Mouse (Mus musculus) liver, embryonic 14.5 days (tissue): Measurements from ENCODE around the gene Scmh1. TPM values are rescaled to one million over a fixed set of nuclear protein-coding genes. Genes with fewer than 3 reads are reported as not detected.

ENCODE experiments used
- ATAC-seq: fragments of 200-750 bp; cut with Nextera tagmentation; 2 replicates; pipeline ENCODE4 v1.8.0; 2017; ENCODE audit warnings: moderate number of reproducible peaks, mild to moderate bottlenecking, moderate library complexity; ENCODE audit not compliant: insufficient read depth
- DNase-seq, 3 experiments: peaks; one replicate each; pipeline ENCODE4 v3.0.0-alpha.2; 2012 to 2013; ENCODE audit warnings: low read depth in 3 of 3, low spot score in 3 of 3
- H3K27ac ChIP-seq: fragments of 300-500 bp; sonication (generic); 2 replicates; pipeline ENCODE4 v1.5.1; 2014; ENCODE audit warnings: moderate library complexity, mild to moderate bottlenecking, control low read depth, inconsistent platforms
- H3K27me3 ChIP-seq: fragments of 300-500 bp; sonication (generic); 2 replicates; pipeline ENCODE4 v1.6.1; 2014; ENCODE audit warnings: mild to moderate bottlenecking, low read length, moderate library complexity; ENCODE audit not compliant: control insufficient read depth, insufficient read depth
- H3K36me3 ChIP-seq: fragments of 300-500 bp; sonication (generic); replicated peaks from 2 replicates; pipeline ENCODE4 v1.6.1; 2014; ENCODE audit warnings: low read depth; ENCODE audit not compliant: control insufficient read depth, insufficient read depth
- H3K4me1 ChIP-seq, 2 experiments: fragments of 200-500 bp in 1 of 2; fragments of 300-500 bp in 1 of 2; sonication (generic) in 1 of 2; replicated peaks; 2 replicates each; pipeline ENCODE4 v1.6.1; 2012 to 2014; ENCODE audit warnings: antibody characterized with exemption in 1 of 2, inconsistent platforms in 1 of 2, low read length in 1 of 2; ENCODE audit not compliant: control insufficient read depth in 2 of 2, insufficient read depth in 2 of 2
- H3K4me2 ChIP-seq: fragments of 300-500 bp; sonication (generic); 2 replicates; pipeline ENCODE4 v1.6.1; 2014; ENCODE audit warnings: low read depth, mild to moderate bottlenecking, control low read depth, moderate library complexity
- H3K4me3 ChIP-seq, 2 experiments: fragments of 200-500 bp in 1 of 2; fragments of 300-500 bp in 1 of 2; sonication (generic) in 1 of 2; 2 replicates each; pipeline ENCODE4 v1.5.1; 2012 to 2014; ENCODE audit warnings: low read depth in 2 of 2, low read length in 2 of 2, mild to moderate bottlenecking in 2 of 2, control low read depth in 1 of 2, inconsistent platforms in 1 of 2, moderate library complexity in 1 of 2; ENCODE audit not compliant: insufficient read depth in 1 of 2
- H3K9ac ChIP-seq: fragments of 300-500 bp; sonication (generic); replicated peaks from 2 replicates; pipeline ENCODE4 v1.6.1; 2014; ENCODE audit warnings: mild to moderate bottlenecking, control low read depth, moderate library complexity
- H3K9me3 ChIP-seq: fragments of 300-500 bp; sonication (generic); 2 replicates; pipeline ENCODE4 v1.6.1; 2016; ENCODE audit warnings: low read length, mixed read lengths; ENCODE audit not compliant: control insufficient read depth
- CTCF ChIP-seq: IDR thresholded peaks from 2 replicates; pipeline ENCODE4 v1.5.1; 2016; ENCODE audit warnings: antibody characterized with exemption, low read depth, control low read depth
- EP300 ChIP-seq: IDR thresholded peaks from 2 replicates; pipeline ENCODE4 v1.6.1; 2016; ENCODE audit warnings: antibody characterized with exemption, low read depth
- WGBS: fragments of 180-500 bp; shearing (Covaris S2); extraction: QIAGEN DNeasy Blood & Tissue Kit; methylation state at CpG from one replicate; pipeline ENCODE4 v1.1.7; 2014; ENCODE audit not compliant: insufficient replicate concordance; 5-methylcytosine and 5-hydroxymethylcytosine counted together
- polyA plus RNA-seq, 2 experiments: library from polyadenylated mRNA; depleted of rRNA in 1 of 2; stranded (reverse) in 1 of 2; unstranded in 1 of 2; fragments of >200 nt; fragmentation: Nextera tagmentation in 1 of 2; extraction: Ambion mirVana in 1 of 2; gene quantifications; 2 replicates each; pipeline versions ENCODE4 v1.2.1 to v1.2.3; 2012 to 2014

The Scmh1 gene
- polyA plus RNA-seq, 2 experiments: 11.0 to 12.3 TPM

DNA sequence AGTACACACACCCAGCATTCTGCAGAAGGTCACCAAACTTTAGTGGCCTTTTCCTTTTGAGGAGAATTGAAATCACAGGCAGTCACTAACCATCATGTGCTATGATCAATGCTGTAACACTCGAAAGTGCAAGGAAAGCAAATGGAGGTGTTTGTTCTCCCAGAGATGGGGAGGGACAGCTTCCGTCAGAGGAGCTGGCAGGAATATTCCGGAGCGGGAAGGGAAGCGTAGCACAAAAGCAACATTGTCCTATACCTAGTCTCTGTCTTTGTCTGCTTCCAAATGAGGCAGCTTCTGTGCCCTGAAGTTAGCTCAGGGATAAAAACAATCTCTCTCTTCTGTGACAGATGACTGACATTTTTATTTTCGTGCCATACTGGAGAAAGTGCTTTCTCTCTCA, 15.5 kb upstream of the Scmh1 start:
- Histone ChIP-seq H3K36me3 (no peaks in the 10 kb centered on the region), H3K9ac (no peak overlapping the region), H3K4me2 (no peak overlapping the region), H3K9me3 (no peaks in the 10 kb centered on the region), H3K27ac (no peak overlapping the region), H3K27me3 (no peaks in the 10 kb centered on the region), H3K4me1 (peaks cover 8 to 11% of the 10 kb centered on the region in 2 experiments; a peak in 3 of 4 replicates), H3K4me3 (no peak overlapping the region)
- TF ChIP-seq CTCF (no peak), EP300 (no peak)
- ATAC-seq: no peak
- 67% methylated on average over 6 of the region's 6 CpGs for WGBS
- DNase-seq: no peak

DNA sequence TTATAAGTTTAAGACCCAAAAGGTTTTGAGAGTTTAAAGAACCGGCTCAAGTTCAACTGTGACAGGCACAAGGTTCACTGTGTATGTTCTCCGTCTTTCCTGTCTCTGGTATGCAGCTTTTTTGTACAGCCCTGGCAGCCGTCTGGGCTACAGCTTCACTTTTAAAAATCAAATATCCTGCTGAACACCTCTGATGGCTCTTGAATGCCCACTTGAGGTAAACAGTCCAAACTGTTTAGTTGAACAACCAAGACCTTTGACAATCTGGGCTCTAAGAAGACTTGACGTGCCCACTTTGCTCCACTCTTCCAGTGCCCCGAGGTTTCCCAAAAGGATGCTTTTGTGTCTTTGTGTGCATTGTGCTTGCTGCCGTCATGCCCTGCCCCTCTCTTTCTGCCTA, 13.5 kb upstream of the Scmh1 start:
- Histone ChIP-seq H3K4me2 (no peak overlapping the region), H3K9me3 (no peaks in the 10 kb centered on the region), H3K4me3 (no peak overlapping the region), H3K9ac (no peak overlapping the region), H3K36me3 (no peaks in the 10 kb centered on the region), H3K4me1 (peaks cover 8 to 11% of the 10 kb centered on the region in 2 experiments; a peak in 3 of 4 replicates), H3K27ac (no peak overlapping the region), H3K27me3 (no peaks in the 10 kb centered on the region; the same call in 1 of the 2 replicates)
- DNase-seq: no peak
- TF ChIP-seq EP300 (no peak), CTCF (no peak)
- ATAC-seq: no peak
- 66% methylated on average over 6 of the region's 6 CpGs for WGBS

DNA sequence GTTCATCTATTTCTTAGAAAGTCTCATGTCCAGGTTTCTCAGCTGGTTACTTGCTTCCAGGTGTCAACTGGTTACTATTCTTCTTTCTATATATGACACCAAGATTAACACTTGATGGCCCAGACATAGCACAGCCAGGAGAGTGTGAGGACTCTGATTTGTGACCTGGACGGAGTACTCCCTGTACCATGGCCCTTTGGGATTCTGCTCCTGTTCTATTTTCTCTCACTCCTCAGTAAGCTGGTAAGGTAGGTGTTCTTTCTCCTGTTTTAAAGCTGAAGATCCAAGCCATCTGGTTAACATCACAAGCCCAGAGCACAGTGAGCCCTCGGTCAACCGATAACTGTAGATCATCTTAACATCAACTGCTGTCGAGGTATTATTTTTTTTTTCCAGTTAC, 12.7 kb upstream of the Scmh1 start:
- no peak overlapping the region for H3K4me3 ChIP-seq
- H3K27ac ChIP-seq: no peak overlapping the region
- H3K36me3 ChIP-seq: no peaks in the 10 kb centered on the region
- no peak overlapping the region for H3K4me2 ChIP-seq
- no peak for ATAC-seq
- no peak overlapping the region for H3K9ac ChIP-seq
- no peak for DNase-seq
- 68% methylated on average over 4 of the region's 4 CpGs for whole genome bisulfite sequencing
- no peaks in the 10 kb centered on the region; the same call in 1 of the 2 replicates for H3K27me3 ChIP-seq
- no peaks in the 10 kb centered on the region for H3K9me3 ChIP-seq
- H3K4me1 ChIP-seq: peaks cover 8 to 11% of the 10 kb centered on the region in 2 experiments; a peak in 3 of 4 replicates
- TF ChIP-seq CTCF (no peak), EP300 (no peak)

DNA sequence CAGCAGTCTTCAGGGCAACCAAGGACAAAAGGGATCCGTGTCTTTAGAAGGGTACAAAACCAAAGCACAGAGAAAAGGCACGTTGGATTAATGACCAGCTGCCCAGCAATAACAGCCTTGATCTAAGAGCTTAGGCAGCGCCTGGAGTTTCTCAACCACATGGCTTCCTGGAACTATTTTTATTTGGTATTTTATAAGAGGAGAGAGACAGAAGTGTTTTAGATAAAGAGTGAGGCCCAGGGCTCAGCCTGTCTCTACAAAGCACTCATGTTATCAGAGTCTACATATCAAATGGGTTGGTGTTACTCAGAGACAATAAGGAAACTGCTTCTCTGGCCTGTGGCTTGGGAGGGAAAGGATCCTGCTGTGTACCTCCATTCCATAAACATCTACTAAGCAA, 12.3 kb upstream of the Scmh1 start:
- no peak overlapping the region for H3K4me3 ChIP-seq

DNA sequence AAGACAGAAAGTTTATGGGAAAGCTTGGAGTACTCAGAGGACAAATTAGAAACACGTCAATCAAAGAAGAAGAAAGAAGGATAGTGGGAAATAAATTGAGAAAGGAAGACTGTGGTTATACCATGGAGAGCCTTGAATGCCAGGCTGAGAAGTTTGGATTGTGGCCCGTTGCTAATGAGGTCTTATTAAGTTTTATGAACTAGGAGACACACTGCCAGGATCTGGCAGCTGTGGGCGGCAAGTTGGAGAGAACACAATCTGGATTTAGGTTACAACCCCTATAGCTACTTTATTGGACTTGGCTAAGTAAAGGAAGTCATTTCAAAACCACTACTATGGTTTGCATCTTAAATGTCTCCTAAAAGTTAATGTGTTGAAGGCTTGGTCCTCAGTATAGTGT, 4.8 kb upstream of the Scmh1 start:
- WGBS: 71% methylated on average over 3 of the region's 3 CpGs
- no peaks in the 10 kb centered on the region for H3K36me3 ChIP-seq
- TF ChIP-seq EP300: no peak
- TF ChIP-seq CTCF: no peak
- no peaks in the 10 kb centered on the region; the same call in 1 of the 2 replicates for H3K27me3 ChIP-seq
- H3K4me2 ChIP-seq: no peak overlapping the region
- H3K27ac ChIP-seq: no peak overlapping the region
- H3K9me3 ChIP-seq: no peaks in the 10 kb centered on the region
- no peak overlapping the region for H3K4me3 ChIP-seq
- no peak overlapping the region for H3K9ac ChIP-seq
- H3K4me1 ChIP-seq: peaks cover 12 to 22% of the 10 kb centered on the region in 2 experiments
- no peak for ATAC-seq
- no peak for DNase-seq

More for the DNA sequence above, 12.3 kb upstream of the Scmh1 start:
- TF ChIP-seq EP300 (no peak), CTCF (no peak)
- no peaks in the 10 kb centered on the region for H3K36me3 ChIP-seq
- no peak overlapping the region; the same call in 1 of the 2 replicates for H3K9ac ChIP-seq
- no peaks in the 10 kb centered on the region; the same call in 1 of the 2 replicates for H3K27me3 ChIP-seq
- DNase-seq: peak in 1 of 3 experiments; percentile 30
- WGBS: 30% methylated on average over 3 of the region's 3 CpGs
- peak; percentile 69; the same call in 1 of the 2 replicates for ATAC-seq
- H3K27ac ChIP-seq: no peak overlapping the region
- H3K9me3 ChIP-seq: no peaks in the 10 kb centered on the region
- peaks cover 8 to 11% of the 10 kb centered on the region in 2 experiments; a peak in 3 of 4 replicates for H3K4me1 ChIP-seq
- H3K4me2 ChIP-seq: 0 out of 2 replicates have a peak overlapping the region, but pooled peaks have one; percentile 4
